ENCODE assay signal across 27 mouse cellular contexts in the genomic region with DNA sequence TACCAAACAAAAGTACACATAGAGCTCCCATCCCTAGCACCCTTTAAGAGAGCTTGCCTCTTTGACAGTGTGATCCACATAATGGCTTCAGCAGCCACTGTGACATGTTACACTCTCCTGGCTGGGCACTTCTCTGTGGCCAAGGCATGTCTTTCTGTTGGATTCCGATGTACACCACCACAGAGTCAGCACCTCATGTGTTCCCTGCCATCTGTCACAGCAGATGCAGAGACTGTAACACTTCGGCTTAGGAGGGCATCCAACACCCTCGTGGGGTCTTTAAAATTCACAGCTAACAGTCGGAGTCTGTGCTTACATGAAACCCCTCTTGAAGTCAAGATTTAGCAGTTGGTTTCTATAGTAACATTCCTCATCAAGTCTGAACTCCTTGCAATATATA.
DNase-seq lines count a peak whose midpoint lies in the region; ATAC-seq and TF ChIP-seq lines count a peak whose summit lies in the region.
"Had no signal": no experiment of that assay in that cellular context is flagged by ENCODE, and none has a peak within 500 bp of the region (broad histone marks: within the 10 kb centered on the region; RNA-seq: fewer than 3 reads in every experiment).

No protein-coding gene starts in this region.

- H3K9ac ChIP-seq in forebrain, embryonic 13.5 days, result no peak overlapping the region
- H3K9ac ChIP-seq in forebrain, embryonic 11.5 days (ENCODE audit: low read length), result no peak overlapping the region
- no peak overlapping the region for H3K9ac ChIP-seq in midbrain, embryonic 11.5 days (ENCODE audit: low read length)
- no peak overlapping the region for H3K9ac ChIP-seq in midbrain, embryonic 16.5 days (ENCODE audit: low read depth, low read length)
- no peak overlapping the region for H3K9ac ChIP-seq in forebrain, embryonic 14.5 days (ENCODE audit: low read length)
- no peak overlapping the region for H3K9ac ChIP-seq in forebrain, postnatal 0 days
- H3K9ac ChIP-seq: embryonic facial prominence, embryonic 13.5 days; heart, embryonic 12.5 days; hindbrain, embryonic 14.5 days; limb, embryonic 13.5 days; liver, embryonic 12.5 days had no signal

- no peak for TF ChIP-seq CTCF in forebrain, postnatal 0 days (IDR thresholded peaks at IDR 0.05; ENCODE audit: low read depth)

- H3K4me2 ChIP-seq in forebrain, embryonic 13.5 days, result no peak overlapping the region
- H3K4me2 ChIP-seq in forebrain, embryonic 11.5 days (ENCODE audit: low read depth, low read length, severe bottlenecking), result no peak overlapping the region
- H3K4me2 ChIP-seq in midbrain, embryonic 11.5 days, result no peak overlapping the region
- no peak overlapping the region for H3K4me2 ChIP-seq in midbrain, embryonic 16.5 days (ENCODE audit: low read length)
- H3K4me2 ChIP-seq in forebrain, embryonic 14.5 days (ENCODE audit: low read length), result no peak overlapping the region
- H3K4me2 ChIP-seq in forebrain, postnatal 0 days (ENCODE audit: low read depth), result no peak overlapping the region
- H3K4me2 ChIP-seq: embryonic facial prominence, embryonic 13.5 days; heart, embryonic 12.5 days; hindbrain, embryonic 14.5 days; limb, embryonic 13.5 days; liver, embryonic 12.5 days had no signal

- H3K4me1 ChIP-seq in forebrain, embryonic 13.5 days, result no peaks in the 10 kb centered on the region; the same call in 1 of the 2 replicates
- no peaks in the 10 kb centered on the region for H3K4me1 ChIP-seq in forebrain, embryonic 11.5 days (replicated peaks; ENCODE audit: control insufficient read depth, insufficient read depth, low read length)
- H3K4me1 ChIP-seq in midbrain, embryonic 11.5 days (ENCODE audit: control insufficient read depth, insufficient read depth, low read length), result no peaks in the 10 kb centered on the region
- no peaks in the 10 kb centered on the region for H3K4me1 ChIP-seq in midbrain, embryonic 16.5 days (ENCODE audit: control insufficient read depth, insufficient read depth, low read length)
- peaks cover 2% of the 10 kb centered on the region; the same call in 1 of the 2 replicates for H3K4me1 ChIP-seq in forebrain, embryonic 14.5 days (ENCODE audit: control insufficient read depth, insufficient read depth, low read length)
- H3K4me1 ChIP-seq in forebrain, postnatal 0 days (ENCODE audit: insufficient read depth), result no peaks in the 10 kb centered on the region
- H3K4me1 ChIP-seq: embryonic facial prominence, embryonic 13.5 days; heart, embryonic 12.5 days; limb, embryonic 13.5 days; liver, embryonic 12.5 days; midbrain, embryonic 10.5 days had no signal

- ATAC-seq in forebrain, embryonic 13.5 days, result peak; percentile 71
- ATAC-seq in forebrain, embryonic 11.5 days (replicated peaks; ENCODE audit: low FRiP score), result no peak
- ATAC-seq in midbrain, embryonic 11.5 days (ENCODE audit: low FRiP score), result no peak
- no peak for ATAC-seq in midbrain, embryonic 16.5 days
- peak; percentile 61 for ATAC-seq in forebrain, embryonic 14.5 days
- peak; percentile 92 for ATAC-seq in forebrain, postnatal 0 days
- ATAC-seq: intestine, embryonic 16.5 days; liver, embryonic 12.5 days had no signal

- H3K9me3 ChIP-seq in forebrain, embryonic 13.5 days (replicated peaks), result no peaks in the 10 kb centered on the region
- H3K9me3 ChIP-seq in forebrain, embryonic 11.5 days (ENCODE audit: control insufficient read depth, low read length), result no peaks in the 10 kb centered on the region
- H3K9me3 ChIP-seq in midbrain, embryonic 11.5 days (ENCODE audit: control insufficient read depth, low read length), result no peaks in the 10 kb centered on the region
- no peaks in the 10 kb centered on the region for H3K9me3 ChIP-seq in midbrain, embryonic 16.5 days (replicated peaks; ENCODE audit: control insufficient read depth, low read length, poor library complexity, severe bottlenecking)
- no peaks in the 10 kb centered on the region for H3K9me3 ChIP-seq in forebrain, embryonic 14.5 days (replicated peaks; ENCODE audit: control insufficient read depth, low read length)
- H3K9me3 ChIP-seq in forebrain, postnatal 0 days (ENCODE audit: low read length), result no peaks in the 10 kb centered on the region
- H3K9me3 ChIP-seq: embryonic facial prominence, embryonic 13.5 days; heart, embryonic 12.5 days; limb, embryonic 13.5 days; liver, embryonic 12.5 days; midbrain, embryonic 10.5 days had no signal

- no peak for DNase-seq in forebrain, embryonic 11.5 days (ENCODE audit: low spot score)
- peak; percentile 59 for DNase-seq in midbrain, embryonic 11.5 days (ENCODE audit: low spot score, missing footprints)
- peak; percentile 49 for DNase-seq in forebrain, embryonic 14.5 days (ENCODE audit: low spot score)
- DNase-seq in forebrain, postnatal 0 days, result peak; percentile 66
- no peak for DNase-seq in gastrocnemius, adult 8-10 months (ENCODE audit: low spot score in 2 of 2)
- DNase-seq: adrenal gland, adult 2 months; cerebellum, adult 9-11 months; embryo, embryonic 11 days; gastrocnemius, postnatal 10 days; heart, adult 18-20 months; heart, postnatal 10 days; kidney, adult 9 months; kidney, postnatal 14 days; layer of hippocampus, postnatal 36 days; lung, adult 18-20 months; lung, postnatal 10 days; thymus, postnatal 25 days had no signal

- H3K36me3 ChIP-seq in forebrain, embryonic 13.5 days (ENCODE audit: poor library complexity, severe bottlenecking), result peaks cover 59% of the 10 kb centered on the region
- no peaks in the 10 kb centered on the region; the same call in 1 of the 2 replicates for H3K36me3 ChIP-seq in forebrain, embryonic 11.5 days (ENCODE audit: control insufficient read depth, insufficient read depth, low read length)
- H3K36me3 ChIP-seq in midbrain, embryonic 11.5 days (ENCODE audit: control insufficient read depth, insufficient read depth, low read length), result no peaks in the 10 kb centered on the region
- H3K36me3 ChIP-seq in midbrain, embryonic 16.5 days (ENCODE audit: control insufficient read depth, insufficient read depth, low read length), result peaks cover 20% of the 10 kb centered on the region
- H3K36me3 ChIP-seq in forebrain, embryonic 14.5 days (ENCODE audit: control insufficient read depth, insufficient read depth, low read length), result peaks cover 39% of the 10 kb centered on the region
- H3K36me3 ChIP-seq in forebrain, postnatal 0 days (ENCODE audit: insufficient read depth), result peaks cover 19% of the 10 kb centered on the region
- H3K36me3 ChIP-seq: heart, embryonic 12.5 days; limb, embryonic 13.5 days; liver, embryonic 12.5 days had no signal

- H3K4me3 ChIP-seq in forebrain, embryonic 13.5 days, result no peak overlapping the region
- no peak overlapping the region for H3K4me3 ChIP-seq in forebrain, embryonic 11.5 days (ENCODE audit: low read depth, low read length)
- H3K4me3 ChIP-seq in midbrain, embryonic 11.5 days (ENCODE audit: low read depth, low read length), result no peak overlapping the region
- H3K4me3 ChIP-seq in midbrain, embryonic 16.5 days (ENCODE audit: low read depth, low read length), result no peak overlapping the region
- H3K4me3 ChIP-seq in forebrain, embryonic 14.5 days (ENCODE audit: low read depth, low read length), result no peak overlapping the region
- no peak overlapping the region for H3K4me3 ChIP-seq in forebrain, postnatal 0 days (ENCODE audit: low read depth, low read length)
- H3K4me3 ChIP-seq: embryonic facial prominence, embryonic 13.5 days; erythroblast, embryonic 14.5 days; heart, embryonic 12.5 days; limb, embryonic 13.5 days; liver, embryonic 12.5 days; midbrain, embryonic 10.5 days had no signal

- WGBS in forebrain, embryonic 13.5 days, result 62% methylated on average over 4 of the region's 4 CpGs
- 86% methylated on average over 4 of the region's 4 CpGs for WGBS in forebrain, embryonic 11.5 days
- WGBS in midbrain, embryonic 11.5 days, result 80% methylated on average over 4 of the region's 4 CpGs
- WGBS in midbrain, embryonic 16.5 days, result 77% methylated on average over 4 of the region's 4 CpGs
- 68% methylated on average over 4 of the region's 4 CpGs for WGBS in forebrain, embryonic 14.5 days
- 45% methylated on average over 4 of the region's 4 CpGs for WGBS in forebrain, postnatal 0 days

- no peak overlapping the region for H3K27ac ChIP-seq in forebrain, embryonic 13.5 days
- no peak overlapping the region for H3K27ac ChIP-seq in forebrain, embryonic 11.5 days (ENCODE audit: low read depth, low read length)
- no peak overlapping the region for H3K27ac ChIP-seq in midbrain, embryonic 11.5 days (ENCODE audit: low read depth, low read length)
- H3K27ac ChIP-seq in midbrain, embryonic 16.5 days (ENCODE audit: low read length), result no peak overlapping the region
- no peak overlapping the region for H3K27ac ChIP-seq in forebrain, embryonic 14.5 days (ENCODE audit: low read depth, low read length)
- H3K27ac ChIP-seq in forebrain, postnatal 0 days (ENCODE audit: low read depth, low read length), result 0 out of 2 replicates have a peak overlapping the region, but pooled peaks have one; percentile 15
- H3K27ac ChIP-seq: embryonic facial prominence, embryonic 13.5 days; hindbrain, embryonic 14.5 days; limb, embryonic 13.5 days; liver, embryonic 12.5 days; midbrain, embryonic 10.5 days had no signal

- no peaks in the 10 kb centered on the region for H3K27me3 ChIP-seq in forebrain, embryonic 13.5 days
- H3K27me3 ChIP-seq in forebrain, embryonic 11.5 days (ENCODE audit: control insufficient read depth, insufficient read depth, low read length), result no peaks in the 10 kb centered on the region
- no peaks in the 10 kb centered on the region for H3K27me3 ChIP-seq in midbrain, embryonic 11.5 days (ENCODE audit: control insufficient read depth, insufficient read depth, low read length)
- no peaks in the 10 kb centered on the region for H3K27me3 ChIP-seq in midbrain, embryonic 16.5 days (ENCODE audit: control insufficient read depth, insufficient read depth, low read depth, low read length)
- no peaks in the 10 kb centered on the region for H3K27me3 ChIP-seq in forebrain, embryonic 14.5 days (replicated peaks; ENCODE audit: control insufficient read depth, insufficient read depth, low read length)
- no peaks in the 10 kb centered on the region for H3K27me3 ChIP-seq in forebrain, postnatal 0 days (ENCODE audit: insufficient read depth, low read length)
- H3K27me3 ChIP-seq: embryonic facial prominence, embryonic 13.5 days; heart, embryonic 12.5 days; limb, embryonic 13.5 days; liver, embryonic 12.5 days had no signal

Comparison
In these comparisons a context has a peak if more than half of its experiments do, and no peak if none do; other contexts are left out.
1. ATAC-seq: peak in forebrain, embryonic 13.5 days (single experiment), forebrain, embryonic 14.5 days (single experiment) and forebrain, postnatal 0 days (single experiment); none in forebrain, embryonic 11.5 days (single experiment), midbrain, embryonic 11.5 days (single experiment) and midbrain, embryonic 16.5 days (single experiment).
2. DNase-seq: peak in midbrain, embryonic 11.5 days (single experiment), forebrain, embryonic 14.5 days (single experiment) and forebrain, postnatal 0 days (single experiment); none in forebrain, embryonic 11.5 days (single experiment) and gastrocnemius, adult 8-10 months (0 of 2).